Mouse (Mus musculus) limb, embryonic 11.5 days (tissue): ENCODE data around the gene Mst1r. TPM values are rescaled to one million over a fixed set of nuclear protein-coding genes. Genes with fewer than 3 reads are reported as not detected.

Source experiments
- ATAC-seq: fragments of 200-750 bp; cut with Nextera tagmentation; 2 replicates; pipeline ENCODE4 v1.8.0; 2017; ENCODE audit warnings: low read depth; ENCODE audit not compliant: insufficient number of reproducible peaks, low FRiP score, low TSS enrichment
- DNase-seq: peaks from one replicate; pipeline ENCODE4 v3.0.0-alpha.2; 2015; ENCODE audit warnings: low spot score
- H3K27ac ChIP-seq: fragments of 300-500 bp; sonication (generic); replicated peaks from 2 replicates; pipeline ENCODE4 v1.5.1; 2014; ENCODE audit warnings: low read depth, mild to moderate bottlenecking, low read length
- H3K27me3 ChIP-seq: fragments of 300-500 bp; sonication (generic); 2 replicates; pipeline ENCODE4 v1.6.1; 2014; ENCODE audit warnings: mild to moderate bottlenecking, low read length, mixed read lengths; ENCODE audit not compliant: control insufficient read depth, insufficient read depth
- H3K36me3 ChIP-seq: fragments of 300-500 bp; sonication (generic); 2 replicates; pipeline ENCODE4 v1.6.1; 2014; ENCODE audit warnings: mild to moderate bottlenecking, low read length, moderate library complexity, mixed read lengths; ENCODE audit not compliant: control insufficient read depth, insufficient read depth
- H3K4me1 ChIP-seq: fragments of 300-500 bp; sonication (generic); 2 replicates; pipeline ENCODE4 v1.6.1; 2014; ENCODE audit warnings: low read length, mixed read lengths; ENCODE audit not compliant: control insufficient read depth, insufficient read depth
- H3K4me2 ChIP-seq: fragments of 300-500 bp; sonication (generic); 2 replicates; pipeline ENCODE4 v1.6.1; 2014; ENCODE audit warnings: low read depth, mild to moderate bottlenecking, moderate library complexity; ENCODE audit not compliant: severe bottlenecking
- H3K4me3 ChIP-seq: fragments of 300-500 bp; sonication (generic); 2 replicates; pipeline ENCODE4 v1.5.1; 2014; ENCODE audit warnings: low read depth, low read length
- H3K9ac ChIP-seq: fragments of 300-500 bp; sonication (generic); 2 replicates; pipeline ENCODE4 v1.6.1; 2014; ENCODE audit warnings: mild to moderate bottlenecking, low read length
- H3K9me3 ChIP-seq: fragments of 300-500 bp; sonication (generic); 2 replicates; pipeline ENCODE4 v1.6.1; 2016; ENCODE audit warnings: low read length; ENCODE audit not compliant: control insufficient read depth
- WGBS: fragments of 180-500 bp; shearing (Covaris S2); extraction: QIAGEN DNeasy Blood & Tissue Kit; methylation state at CpG from one replicate; pipeline ENCODE4 v1.1.7; 2014; 5-methylcytosine and 5-hydroxymethylcytosine counted together
- polyA plus RNA-seq: library from polyadenylated mRNA; unstranded; fragments of >200 nt; fragmentation: Nextera tagmentation; extraction: Ambion mirVana; gene quantifications from 2 replicates; pipeline ENCODE4 v1.2.1, GENCODE M21; 2014

Mst1r gene
- polyA plus RNA-seq, 1 experiment from 2014 or later: 0.36 TPM

GRCm38 (mm10) chr9:107950460-107951355, 44.0 kb downstream of the Mst1r start:
- ATAC-seq (peak; percentile 78; the same call in 1 of the 2 replicates), DNase-seq (peak; percentile 91)
- H3K4me1 ChIP-seq: peaks cover 2% of the 10 kb centered on the region; the same call in 1 of the 2 replicates
- peak overlapping the region; percentile 77 for H3K4me3 ChIP-seq
- 17% methylated on average over 45 of the region's 45 CpGs for WGBS
- H3K27ac ChIP-seq: 0 out of 2 replicates have a peak overlapping the region, but pooled peaks have one; percentile 30
- H3K9me3 ChIP-seq: no peaks in the 10 kb centered on the region
- no peaks in the 10 kb centered on the region for H3K36me3 ChIP-seq
- H3K9ac ChIP-seq: peak overlapping the region; percentile 66
- no peaks in the 10 kb centered on the region for H3K27me3 ChIP-seq
- peak overlapping the region; percentile 72 for H3K4me2 ChIP-seq

- WGBS: 77% methylated on average over 6 of the region's 6 CpGs
- peaks cover 5% of the 10 kb centered on the region; the same call in 1 of the 2 replicates for H3K36me3 ChIP-seq
- no peak for DNase-seq
These were observed 49.1 kb downstream of the Mst1r start for GRCm38 (mm10) chr9:107955613-107956289.

GRCm38 (mm10) chr9:107957141-107957540, 50.5 kb downstream of the Mst1r start:
- no peak overlapping the region for H3K4me3 ChIP-seq
- H3K9me3 ChIP-seq: no peaks in the 10 kb centered on the region
- H3K36me3 ChIP-seq: peaks cover 5% of the 10 kb centered on the region; the same call in 1 of the 2 replicates
- 63% methylated on average over 6 of the region's 6 CpGs for WGBS
- H3K27me3 ChIP-seq: no peaks in the 10 kb centered on the region
- DNase-seq (no peak), ATAC-seq (no peak)
- H3K27ac ChIP-seq: no peak overlapping the region
- no peak overlapping the region for H3K9ac ChIP-seq
- H3K4me2 ChIP-seq: no peak overlapping the region
- H3K4me1 ChIP-seq: no peaks in the 10 kb centered on the region

More at GRCm38 (mm10) chr9:107955613-107956289, 49.1 kb downstream of the Mst1r start:
- no peaks in the 10 kb centered on the region for H3K9me3 ChIP-seq
- H3K4me2 ChIP-seq: no peak overlapping the region
- H3K27ac ChIP-seq: no peak overlapping the region
- H3K4me3 ChIP-seq: no peak overlapping the region
- no peaks in the 10 kb centered on the region for H3K27me3 ChIP-seq
- no peak overlapping the region for H3K9ac ChIP-seq
- no peak for ATAC-seq
- peaks cover 2% of the 10 kb centered on the region; the same call in 1 of the 2 replicates for H3K4me1 ChIP-seq

GRCm38 (mm10) chr9:107959896-107960295, 53.2 kb downstream of the Mst1r start:
- Histone ChIP-seq H3K9ac (no peak overlapping the region), H3K27ac (no peak overlapping the region), H3K27me3 (no peaks in the 10 kb centered on the region), H3K36me3 (peaks cover 5% of the 10 kb centered on the region), H3K9me3 (no peaks in the 10 kb centered on the region), H3K4me1 (no peaks in the 10 kb centered on the region), H3K4me3 (no peak overlapping the region), H3K4me2 (no peak overlapping the region)
- ATAC-seq (no peak), DNase-seq (no peak)
- 17% methylated on average over 6 of the region's 6 CpGs for WGBS

GRCm38 (mm10) chr9:107960928-107961327, 54.3 kb downstream of the Mst1r start:
- no peak overlapping the region for H3K4me2 ChIP-seq
- DNase-seq: no peak
- H3K4me1 ChIP-seq: no peaks in the 10 kb centered on the region
- H3K9ac ChIP-seq: no peak overlapping the region
- no peaks in the 10 kb centered on the region for H3K27me3 ChIP-seq
- peaks cover 5% of the 10 kb centered on the region for H3K36me3 ChIP-seq
- no peak overlapping the region for H3K4me3 ChIP-seq
- H3K9me3 ChIP-seq: no peaks in the 10 kb centered on the region
- no peak for ATAC-seq
- 79% methylated on average over 4 of the region's 4 CpGs for WGBS
- no peak overlapping the region for H3K27ac ChIP-seq

- 87% methylated on average over 10 of the region's 10 CpGs for WGBS
- H3K9ac ChIP-seq: no peak overlapping the region
- H3K9me3 ChIP-seq: no peaks in the 10 kb centered on the region
- H3K27ac ChIP-seq: no peak overlapping the region
- DNase-seq (no peak), ATAC-seq (no peak)
- no peak overlapping the region for H3K4me2 ChIP-seq
- H3K27me3 ChIP-seq: no peaks in the 10 kb centered on the region
- H3K36me3 ChIP-seq: peaks cover 5% of the 10 kb centered on the region
- H3K4me3 ChIP-seq: no peak overlapping the region
- H3K4me1 ChIP-seq: no peaks in the 10 kb centered on the region
These were observed 54.7 kb downstream of the Mst1r start for GRCm38 (mm10) chr9:107961351-107961762.

GRCm38 (mm10) chr9:107961881-107962280, 55.2 kb downstream of the Mst1r start:
- H3K4me2 ChIP-seq: no peak overlapping the region
- H3K4me3 ChIP-seq: no peak overlapping the region
- H3K36me3 ChIP-seq: peaks cover 8% of the 10 kb centered on the region
- H3K9ac ChIP-seq: no peak overlapping the region
- no peak overlapping the region for H3K27ac ChIP-seq
- DNase-seq: peak; percentile 46
- H3K9me3 ChIP-seq: no peaks in the 10 kb centered on the region
- ATAC-seq: no peak
- 64% methylated on average over 5 of the region's 5 CpGs for WGBS
- H3K4me1 ChIP-seq: no peaks in the 10 kb centered on the region
- H3K27me3 ChIP-seq: no peaks in the 10 kb centered on the region

GRCm38 (mm10) chr9:107962916-107963315, 56.2 kb downstream of the Mst1r start:
- peaks cover 8% of the 10 kb centered on the region for H3K36me3 ChIP-seq
- H3K4me1 ChIP-seq: no peaks in the 10 kb centered on the region
- no peaks in the 10 kb centered on the region for H3K9me3 ChIP-seq
- ATAC-seq (no peak), DNase-seq (no peak)
- 90% methylated on average over 9 of the region's 9 CpGs for WGBS
- no peaks in the 10 kb centered on the region for H3K27me3 ChIP-seq
- H3K4me2 ChIP-seq: no peak overlapping the region
- no peak overlapping the region for H3K27ac ChIP-seq
- no peak overlapping the region for H3K4me3 ChIP-seq
- H3K9ac ChIP-seq: no peak overlapping the region
